Mouse (Mus musculus) heart, embryonic 10.5 days (tissue): ENCODE data around the gene Sept14. TPM values are rescaled to one million over a fixed set of nuclear protein-coding genes. Genes with fewer than 3 reads are reported as not detected.
A peak's percentile ranks its signal among the peaks of the same experiment; 100 is the strongest.

ENCODE experiments used
- DNase-seq: peaks from one replicate; pipeline ENCODE4 v3.0.0-alpha.2; 2017; ENCODE audit warnings: low spot score
- H3K27ac ChIP-seq: fragments of 300-500 bp; sonication (generic); 2 replicates; pipeline ENCODE4 v1.5.1; 2016; ENCODE audit warnings: mild to moderate bottlenecking
- H3K27me3 ChIP-seq: fragments of 300-500 bp; sonication (generic); 2 replicates; pipeline ENCODE4 v1.6.1; 2016; ENCODE audit warnings: mild to moderate bottlenecking; ENCODE audit not compliant: poor library complexity, insufficient read depth, severe bottlenecking
- H3K36me3 ChIP-seq: fragments of 300-500 bp; sonication (generic); 2 replicates; pipeline ENCODE4 v1.6.1; 2016; ENCODE audit warnings: mild to moderate bottlenecking, moderate library complexity
- H3K4me1 ChIP-seq: fragments of 300-500 bp; sonication (generic); 2 replicates; pipeline ENCODE4 v1.6.1; 2016; ENCODE audit warnings: mild to moderate bottlenecking
- H3K4me3 ChIP-seq: fragments of 300-500 bp; sonication (generic); 2 replicates; pipeline ENCODE4 v1.5.1; 2016; ENCODE audit warnings: mild to moderate bottlenecking, moderate library complexity
- H3K9me3 ChIP-seq: fragments of 300-500 bp; sonication (generic); 2 replicates; pipeline ENCODE4 v1.6.1; 2016; ENCODE audit warnings: mild to moderate bottlenecking, moderate library complexity
- WGBS: fragments of 180-500 bp; shearing (Covaris S2); methylation state at CpG from one replicate; pipeline ENCODE4 v1.1.7; 2016; 5-methylcytosine and 5-hydroxymethylcytosine counted together
- polyA plus RNA-seq: library from polyadenylated mRNA; unstranded; fragments of >200 nt; fragmentation: Nextera tagmentation; extraction: Ambion mirVana; gene quantifications from 2 replicates; pipeline ENCODE4 v1.2.1, GENCODE M21; 2016

Gene Sept14
- not detected in 2 replicates for polyA plus RNA-seq

DNA sequence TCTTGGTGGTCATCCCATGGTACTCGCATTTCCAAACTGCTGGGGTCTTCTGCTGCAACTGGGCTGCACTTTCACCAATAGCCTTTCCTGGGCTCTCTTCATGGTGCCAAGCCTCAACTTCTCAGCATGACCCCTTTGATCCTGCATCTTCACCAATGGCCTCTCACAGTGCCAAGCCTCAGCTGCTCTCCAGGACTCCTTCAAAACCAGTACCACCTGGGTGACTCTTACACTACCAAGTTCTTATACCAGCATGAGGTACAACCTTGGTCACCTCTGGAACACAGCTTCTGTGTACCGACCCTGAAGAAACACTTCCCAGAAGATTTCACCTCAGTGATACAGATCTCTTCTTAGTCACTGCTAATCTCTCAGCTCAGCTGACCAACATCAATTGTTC is at the start of gene Sept14:
Gene Sept14, minus strand, starts transcription at position 101 of the 400 bp plus-strand sequence.
- H3K4me3 ChIP-seq, result no peak within 1 kb of the TSS
- no peak within 1 kb of the TSS for H3K27ac ChIP-seq
- no peak for DNase-seq
- WGBS, result 52% methylated on average over 2 of the region's 2 CpGs
- H3K36me3 ChIP-seq, result no peaks in the 10 kb centered on the region
- no peaks in the 10 kb centered on the region for H3K9me3 ChIP-seq
- H3K27me3 ChIP-seq, result no peaks in the 10 kb centered on the region
- no peaks in the 10 kb centered on the region for H3K4me1 ChIP-seq

DNA sequence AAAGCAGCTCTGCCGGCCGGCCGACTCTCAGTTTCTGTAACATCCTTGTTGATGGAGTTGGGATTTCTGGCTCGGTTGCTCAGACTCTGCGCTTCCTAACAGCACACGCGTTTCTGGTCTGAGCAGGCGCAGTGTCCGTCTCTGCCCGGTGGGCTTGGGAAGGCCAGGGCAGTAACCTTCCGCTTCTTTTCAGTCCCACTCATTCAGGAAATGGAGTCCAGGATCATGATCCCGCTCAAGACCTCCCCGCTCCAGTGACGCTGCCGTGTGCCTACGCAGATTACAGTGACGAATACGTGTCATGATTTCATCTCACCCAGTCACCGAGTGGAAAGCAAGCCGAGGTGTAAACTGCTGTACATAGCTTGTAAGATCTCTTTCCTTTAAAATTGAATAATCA is 48.6 kb upstream of the Sept14 start:
- H3K36me3 ChIP-seq, result peaks cover 59% of the 10 kb centered on the region
- WGBS, result 92% methylated on average over 20 of the region's 20 CpGs
- H3K4me3 ChIP-seq, result no peak overlapping the region
- no peaks in the 10 kb centered on the region for H3K4me1 ChIP-seq
- no peak overlapping the region for H3K27ac ChIP-seq
- no peaks in the 10 kb centered on the region for H3K27me3 ChIP-seq
- H3K9me3 ChIP-seq, result no peaks in the 10 kb centered on the region
- no peak for DNase-seq

DNA sequence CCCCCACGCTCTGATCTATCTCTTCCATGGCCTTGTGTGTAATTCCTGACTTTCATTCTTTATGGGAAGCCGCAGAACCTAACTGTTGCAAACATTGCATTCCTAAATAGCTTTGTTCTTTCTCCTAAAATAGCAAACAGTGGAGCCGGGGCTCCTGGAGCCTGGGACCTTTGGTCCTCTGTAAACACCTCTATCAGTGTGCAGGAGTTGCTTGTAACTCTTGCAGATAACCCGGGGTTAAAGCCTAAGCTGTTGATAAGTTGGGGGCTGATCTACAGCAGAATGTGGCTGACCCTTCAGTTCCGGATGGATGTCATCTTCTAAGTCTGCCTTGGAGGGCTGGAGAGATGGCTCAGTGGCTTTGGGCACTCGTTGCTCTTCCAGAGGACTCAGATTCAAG is 35.7 kb upstream of the Sept14 start:
- Histone ChIP-seq H3K9me3 (no peaks in the 10 kb centered on the region), H3K27ac (peak overlapping the region; percentile 78), H3K27me3 (no peaks in the 10 kb centered on the region), H3K4me1 (peaks cover 23% of the 10 kb centered on the region), H3K36me3 (peaks cover 69% of the 10 kb centered on the region), H3K4me3 (0 out of 2 replicates have a peak overlapping the region, but pooled peaks have one; percentile 6)
- no peak for DNase-seq
- 12% methylated on average over 6 of the region's 6 CpGs for WGBS

DNA sequence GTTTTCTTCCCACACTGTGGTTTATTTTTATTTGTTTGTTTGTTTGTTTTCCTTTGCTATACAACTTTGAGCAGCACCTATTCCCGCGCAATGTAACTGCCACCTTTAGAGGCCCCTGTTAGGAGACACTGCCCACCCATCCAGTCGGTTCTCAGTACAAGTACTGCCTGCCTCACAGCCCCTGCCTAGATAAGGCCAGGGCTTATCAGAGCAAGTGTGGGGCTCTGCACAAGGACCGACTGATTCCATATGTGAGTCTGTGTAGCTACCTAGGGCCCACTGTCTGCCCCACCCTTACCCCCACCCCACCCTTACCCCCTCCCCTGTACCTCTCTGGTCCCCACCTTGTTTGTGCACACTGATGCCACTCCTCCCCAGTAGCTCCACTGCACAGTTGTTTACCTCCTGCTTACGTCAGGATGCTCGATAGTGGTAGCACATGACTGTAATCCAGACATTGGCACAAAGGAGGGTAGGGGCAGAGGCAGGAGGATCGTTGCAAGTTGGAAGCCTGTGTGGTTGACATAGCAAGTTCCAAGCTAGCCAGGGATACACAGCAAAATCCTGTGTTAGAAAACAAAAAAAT is 34.7 kb upstream of the Sept14 start:
- peak; percentile 89 for DNase-seq
- Histone ChIP-seq H3K4me3 (peak overlapping the region; percentile 12; the same call in 1 of the 2 replicates), H3K4me1 (peaks cover 23% of the 10 kb centered on the region), H3K27ac (peak overlapping the region; percentile 78), H3K36me3 (peaks cover 63% of the 10 kb centered on the region), H3K27me3 (no peaks in the 10 kb centered on the region), H3K9me3 (no peaks in the 10 kb centered on the region)
- WGBS, result 33% methylated on average over 7 of the region's 7 CpGs

DNA sequence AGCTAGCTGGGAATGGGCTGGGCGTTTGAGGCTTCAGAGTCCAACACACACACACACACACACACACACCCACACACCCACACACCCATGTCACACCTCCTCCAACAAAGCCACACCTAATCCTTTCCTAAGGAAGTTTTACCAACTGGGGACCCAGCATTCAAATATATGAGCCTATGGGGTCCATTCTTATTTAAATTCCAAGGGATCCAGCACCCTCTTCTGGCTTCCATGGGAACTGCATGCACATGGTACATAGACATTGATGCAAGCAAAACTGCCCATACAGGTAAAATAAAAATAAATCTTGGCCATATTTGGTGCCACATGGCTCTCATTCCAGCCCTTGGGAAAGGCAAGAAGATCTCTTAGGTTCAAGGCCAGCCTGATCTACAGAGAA is 32.7 kb upstream of the Sept14 start:
- Histone ChIP-seq H3K4me3 (no peak overlapping the region), H3K36me3 (peaks cover 48% of the 10 kb centered on the region), H3K4me1 (peaks cover 23% of the 10 kb centered on the region), H3K27ac (no peak overlapping the region), H3K27me3 (no peaks in the 10 kb centered on the region), H3K9me3 (no peaks in the 10 kb centered on the region)
- DNase-seq, result no peak
- 95% methylated on average over 1 of the region's 1 CpGs for WGBS

DNA sequence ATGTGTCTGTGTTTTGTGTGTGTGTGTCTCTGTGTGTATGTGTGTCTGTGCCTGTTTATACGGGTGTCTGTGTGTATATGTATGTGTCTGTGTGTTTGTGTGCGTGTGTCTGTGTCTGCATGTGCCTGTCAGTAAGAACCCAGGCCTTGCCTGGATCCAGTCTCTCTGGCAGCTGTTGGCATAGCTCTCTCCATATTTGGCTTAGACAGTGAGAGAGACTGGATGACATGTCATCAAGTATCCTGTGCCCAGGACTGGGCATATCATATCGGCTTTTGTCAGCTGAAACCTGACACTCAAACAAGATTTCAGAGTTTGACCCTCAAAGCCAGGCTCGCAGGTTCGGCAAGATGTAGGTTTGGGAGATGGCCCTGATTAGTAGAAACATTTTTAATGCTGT is 22.7 kb upstream of the Sept14 start:
- Histone ChIP-seq H3K4me1 (peaks cover 63% of the 10 kb centered on the region), H3K27me3 (no peaks in the 10 kb centered on the region), H3K27ac (peak overlapping the region; percentile 84; the same call in 1 of the 2 replicates), H3K4me3 (no peak overlapping the region), H3K9me3 (no peaks in the 10 kb centered on the region), H3K36me3 (peaks cover 12% of the 10 kb centered on the region; the same call in 1 of the 2 replicates)
- DNase-seq, result no peak
- WGBS, result 44% methylated on average over 5 of the region's 5 CpGs

DNA sequence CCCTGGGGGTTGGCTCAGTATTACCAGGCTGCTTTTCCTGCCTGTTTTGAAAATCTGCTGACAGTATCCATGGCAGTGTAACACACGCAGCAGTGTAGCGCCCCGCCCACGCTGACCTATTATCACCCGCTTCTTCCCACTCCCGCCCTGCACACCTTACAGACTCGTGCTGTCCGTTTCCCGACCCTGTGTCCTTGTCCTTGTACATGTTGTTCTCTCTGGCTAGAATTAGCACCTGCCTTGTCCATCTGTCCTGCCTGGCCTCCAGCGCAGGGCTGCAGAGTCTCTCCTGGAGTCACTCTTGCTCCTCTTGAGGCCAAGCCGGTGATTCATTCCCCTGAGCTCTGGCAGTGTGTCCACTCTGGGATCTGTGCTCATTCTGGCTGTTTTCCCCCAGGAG is 22.0 kb upstream of the Sept14 start:
- H3K27ac ChIP-seq, result peak overlapping the region; percentile 84
- peaks cover 11% of the 10 kb centered on the region; the same call in 1 of the 2 replicates for H3K36me3 ChIP-seq
- H3K4me3 ChIP-seq, result peak overlapping the region; percentile 13
- no peaks in the 10 kb centered on the region for H3K9me3 ChIP-seq
- peaks cover 59% of the 10 kb centered on the region for H3K4me1 ChIP-seq
- 35% methylated on average over 11 of the region's 11 CpGs for WGBS
- DNase-seq, result peak; percentile 88
- H3K27me3 ChIP-seq, result no peaks in the 10 kb centered on the region

DNA sequence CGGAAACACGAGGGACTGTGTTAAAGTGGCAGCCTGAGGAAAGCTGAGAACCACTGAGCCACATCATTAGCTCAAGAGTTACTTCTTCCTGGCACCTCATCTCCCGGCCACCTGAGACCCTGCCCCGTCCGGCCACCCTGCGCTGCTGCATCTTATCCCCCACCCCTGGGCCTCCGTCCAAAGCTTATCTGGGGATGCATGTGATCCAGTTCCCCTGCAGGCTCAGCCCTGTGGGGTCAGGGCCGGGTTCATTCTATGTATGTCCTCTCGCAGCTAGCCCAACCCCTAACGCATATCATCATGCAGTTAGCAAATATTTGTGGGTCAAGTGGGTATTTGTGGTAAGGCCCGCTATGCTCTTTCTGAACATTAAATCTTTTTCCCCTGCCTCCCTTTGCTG is 21.0 kb upstream of the Sept14 start:
- Histone ChIP-seq H3K27me3 (no peaks in the 10 kb centered on the region), H3K9me3 (no peaks in the 10 kb centered on the region), H3K4me1 (peaks cover 52% of the 10 kb centered on the region), H3K27ac (peak overlapping the region; percentile 84), H3K4me3 (peak overlapping the region; percentile 35; the same call in 1 of the 2 replicates), H3K36me3 (peaks cover 2% of the 10 kb centered on the region; the same call in 1 of the 2 replicates)
- peak; percentile 87 for DNase-seq
- WGBS, result 25% methylated on average over 11 of the region's 11 CpGs

DNA sequence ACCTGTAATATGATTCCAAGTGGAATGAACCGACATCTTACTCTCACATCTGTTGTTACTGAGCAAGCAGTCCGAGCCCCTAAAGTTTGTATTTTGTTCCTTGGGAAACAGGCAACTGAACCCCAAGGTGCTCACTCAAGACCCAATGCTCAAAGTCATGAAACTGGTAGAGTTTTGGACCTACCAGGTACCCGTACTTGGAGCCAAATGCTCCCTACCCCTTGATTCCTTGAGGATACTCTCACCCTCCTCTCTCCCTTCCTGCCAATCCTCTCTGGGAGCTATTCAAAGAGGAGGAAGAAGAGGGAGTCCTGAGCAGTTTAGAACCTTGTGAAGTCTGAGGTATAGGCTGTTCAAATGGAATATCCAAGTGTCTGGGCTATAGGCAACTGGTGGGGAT is 18.5 kb upstream of the Sept14 start:
- Histone ChIP-seq H3K4me3 (peak overlapping the region; percentile 88; the same call in 1 of the 2 replicates), H3K27ac (peak overlapping the region; percentile 99), H3K4me1 (peaks cover 49% of the 10 kb centered on the region), H3K27me3 (no peaks in the 10 kb centered on the region), H3K36me3 (no peaks in the 10 kb centered on the region), H3K9me3 (no peaks in the 10 kb centered on the region)
- no peak for DNase-seq
- 86% methylated on average over 3 of the region's 3 CpGs for WGBS

DNA sequence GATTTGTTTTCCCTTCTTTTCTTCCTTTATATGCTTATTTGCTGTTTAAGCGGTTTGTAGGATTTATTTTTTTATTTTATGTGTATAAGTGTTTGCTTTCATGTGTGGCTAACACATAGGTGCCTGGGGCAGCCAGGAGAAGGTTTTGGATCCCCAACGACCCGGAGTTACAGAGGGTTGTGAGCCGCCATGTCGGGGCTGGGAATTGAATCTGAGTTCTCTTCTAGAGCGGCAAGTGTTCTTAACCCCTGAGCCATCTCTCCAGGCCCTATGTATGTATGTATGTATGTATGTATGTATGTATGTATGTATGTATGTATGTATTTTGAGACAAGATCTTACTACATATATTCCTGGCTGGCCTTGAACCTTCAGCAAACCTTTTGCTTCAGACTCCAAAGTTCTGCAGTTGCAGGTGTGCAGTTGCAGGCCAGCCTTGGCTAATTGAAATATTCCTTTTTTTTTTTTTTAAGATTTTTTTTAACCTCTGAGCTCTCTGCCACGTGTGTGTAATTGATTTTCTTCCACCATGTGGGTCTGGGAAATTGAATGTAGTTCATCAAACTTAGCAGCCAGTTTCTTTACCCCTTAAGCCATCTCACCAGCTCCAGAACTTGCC is 17.6 kb upstream of the Sept14 start:
- Histone ChIP-seq H3K27ac (peak overlapping the region; percentile 99), H3K36me3 (no peaks in the 10 kb centered on the region), H3K27me3 (no peaks in the 10 kb centered on the region), H3K4me1 (peaks cover 44% of the 10 kb centered on the region), H3K4me3 (peak overlapping the region; percentile 88), H3K9me3 (no peaks in the 10 kb centered on the region)
- WGBS, result 16% methylated on average over 7 of the region's 7 CpGs
- DNase-seq, result no peak

DNA sequence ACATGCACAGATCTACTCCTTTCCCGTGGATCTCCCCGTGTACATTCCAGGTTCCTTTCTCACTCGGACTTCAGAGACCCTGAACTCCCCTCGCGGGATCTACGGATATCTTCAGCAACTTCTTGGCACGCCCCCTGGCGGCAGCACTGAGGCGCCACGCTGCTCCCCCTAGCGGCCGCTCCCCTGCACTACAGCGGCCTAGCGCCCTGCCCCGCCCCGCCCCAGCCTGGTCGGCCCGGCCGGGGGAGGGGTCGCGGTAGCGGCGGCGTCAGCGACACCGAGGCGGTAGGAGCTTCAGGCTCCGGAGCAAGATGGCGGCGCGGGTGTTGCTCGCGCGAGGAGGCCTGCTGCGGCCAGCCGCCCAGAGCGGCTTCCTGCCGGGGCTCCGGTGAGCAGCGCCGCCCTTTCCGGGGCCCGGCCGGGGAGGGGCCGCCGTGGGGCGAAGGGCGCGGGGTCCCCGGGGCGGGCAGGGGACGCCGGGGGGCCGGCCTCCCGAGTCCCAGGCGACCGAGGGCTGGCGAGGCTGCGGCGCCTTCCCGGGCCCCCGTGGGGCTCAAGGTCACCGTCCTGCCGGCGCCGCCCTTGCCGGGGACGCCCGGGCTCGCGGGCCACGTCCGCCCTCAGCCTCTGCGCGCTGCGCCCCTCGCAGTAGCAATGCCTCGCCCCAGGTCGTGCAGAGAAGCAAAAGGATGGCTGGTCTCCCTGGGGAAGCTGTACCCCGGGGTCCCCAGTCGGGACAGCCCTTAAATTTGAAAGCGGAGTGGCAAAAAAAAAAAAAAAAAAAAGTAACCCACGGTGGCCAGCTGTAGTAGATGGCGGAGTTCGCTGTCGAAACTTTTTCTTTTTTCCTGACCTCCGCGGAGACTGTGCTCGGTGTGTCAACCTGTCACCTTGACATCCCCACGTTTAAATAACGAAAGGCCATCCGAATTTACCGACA is 16.8 kb upstream of the Sept14 start, which contains the start of gene Nipsnap2:
Gene Nipsnap2, plus strand, starts transcription at position 230 of the 940 bp plus-strand sequence.
- Histone ChIP-seq H3K27ac (peak within 1 kb of the TSS; percentile 99), H3K4me1 (peaks cover 36% of the 10 kb centered on the region), H3K27me3 (no peaks in the 10 kb centered on the region), H3K4me3 (peak within 1 kb of the TSS; percentile 88), H3K9me3 (no peaks in the 10 kb centered on the region), H3K36me3 (peaks cover 1% of the 10 kb centered on the region; the same call in 1 of the 2 replicates)
- DNase-seq, result peak; percentile 94
- under 1% methylated on average over 76 of the region's 93 CpGs for WGBS

DNA sequence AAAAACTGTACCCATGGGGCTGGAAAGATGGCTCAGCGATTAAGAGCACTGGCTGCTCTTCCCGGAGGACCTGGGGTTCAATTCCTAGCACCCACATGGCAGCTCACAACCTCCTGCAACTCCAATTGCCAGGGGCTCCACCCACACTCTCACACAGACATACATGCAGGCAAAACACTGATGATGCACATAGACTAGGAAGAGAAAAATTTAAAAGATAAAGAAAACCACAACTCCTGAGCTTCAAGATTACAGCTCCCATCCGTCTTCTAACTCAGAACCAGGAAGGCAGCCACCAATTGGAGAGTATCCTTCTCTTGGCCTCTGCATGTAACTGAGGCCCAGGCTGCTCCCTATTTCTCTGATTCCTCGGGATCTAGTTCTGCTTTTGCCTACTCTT is 16.0 kb upstream of the Sept14 start:
- no peaks in the 10 kb centered on the region for H3K27me3 ChIP-seq
- peak overlapping the region; percentile 99 for H3K27ac ChIP-seq
- peak overlapping the region; percentile 88 for H3K4me3 ChIP-seq
- 52% methylated on average over 4 of the region's 4 CpGs for WGBS
- no peak for DNase-seq
- H3K9me3 ChIP-seq, result no peaks in the 10 kb centered on the region
- peaks cover 27% of the 10 kb centered on the region for H3K4me1 ChIP-seq
- H3K36me3 ChIP-seq, result peaks cover 10% of the 10 kb centered on the region
